Mouse (Mus musculus) cerebellum, adult 2 months (tissue): ENCODE results near the gene Atp13a2.

Experiments
- CTCF ChIP-seq: fragments of 200-500 bp; IDR thresholded peaks from 2 replicates; pipeline ENCODE4 v1.5.1; 2011; ENCODE audit warnings: low read depth, mild to moderate bottlenecking, control low read depth, low read length, moderate library complexity, borderline replicate concordance; ENCODE audit not compliant: insufficient read depth
- POLR2A ChIP-seq: fragments of 200-500 bp; IDR thresholded peaks from 2 replicates; pipeline ENCODE4 v1.6.1; 2011; ENCODE audit warnings: low read length, control low read depth, borderline replicate concordance; ENCODE audit not compliant: insufficient read depth

GRCm38 (mm10) chr4:140949616-140950015 lies 37.1 kb upstream of the Atp13a2 start:
- TF ChIP-seq POLR2A (no peak), CTCF (no peak)
